8 mouse cellular contexts compared by ENCODE assay signal in genomic region chr3:96576005-96576658, GRCm38 (mm10). TPM values are rescaled to one million over a fixed set of nuclear protein-coding genes. Genes with fewer than 3 reads are reported as not detected.
DNase-seq lines count a peak whose midpoint lies in the region; ATAC-seq and TF ChIP-seq lines count a peak whose summit lies in the region.

No protein-coding gene starts in this region.

- no peak for TF ChIP-seq POLR2A in embryonic fibroblast, embryonic 13.5 days (IDR thresholded peaks at IDR 0.05; ENCODE audit: low read depth, low read length)

- no peak for TF ChIP-seq CTCF in embryonic fibroblast, embryonic 13.5 days (IDR thresholded peaks at IDR 0.05; ENCODE audit: borderline replicate concordance, insufficient read depth, low read length)

- 22% methylated on average over 14 of the region's 14 CpGs for WGBS in heart, embryonic 15.5 days

- H3K27me3 ChIP-seq in heart, embryonic 15.5 days, result no peaks in the 10 kb centered on the region

- ATAC-seq in heart, embryonic 15.5 days (replicated peaks; ENCODE audit: insufficient number of reproducible peaks, insufficient read depth, low FRiP score, low read depth), result peak; percentile 50
- 0 out of 2 replicates have a peak, but pooled peaks have one; percentile 7 for ATAC-seq in megakaryocyte-erythroid progenitor cell, adult 5-6 weeks (replicated peaks; ENCODE audit: low FRiP score, low TSS enrichment, poor library complexity, severe bottlenecking)

- no peaks in the 10 kb centered on the region for H3K36me3 ChIP-seq in heart, embryonic 15.5 days

- H3K9ac ChIP-seq in heart, embryonic 15.5 days, result peak overlapping the region; percentile 43

- H3K4me3 ChIP-seq in embryonic fibroblast, embryonic 13.5 days (ENCODE audit: insufficient read depth, low read length), result no peak overlapping the region
- peak overlapping the region; percentile 32 for H3K4me3 ChIP-seq in heart, embryonic 15.5 days

- H3K4me1 ChIP-seq in embryonic fibroblast, embryonic 13.5 days (ENCODE audit: control insufficient read depth, insufficient read depth, low read length), result peaks cover 9% of the 10 kb centered on the region
- H3K4me1 ChIP-seq in heart, embryonic 15.5 days (replicated peaks), result peaks cover 69% of the 10 kb centered on the region

- peak overlapping the region; percentile 97 for H3K27ac ChIP-seq in embryonic fibroblast, embryonic 13.5 days (ENCODE audit: insufficient read depth, low read length)
- peak overlapping the region; percentile 98 for H3K27ac ChIP-seq in heart, embryonic 15.5 days

- H3K4me2 ChIP-seq in heart, embryonic 15.5 days, result peak overlapping the region; percentile 60

- peak; percentile 17 for DNase-seq in right cerebral cortex, adult 18-20 months
- DNase-seq in right cerebral cortex, postnatal 4 days, result no peak
- DNase-seq in kidney, postnatal 25 days, result peak; percentile 89 to 93
- DNase-seq in cerebellum, postnatal 10 days, result no peak
- no peak for DNase-seq in spleen, adult 12 weeks (ENCODE audit: low spot score)

- no peaks in the 10 kb centered on the region for H3K9me3 ChIP-seq in heart, embryonic 15.5 days (replicated peaks)

RNA-seq across cellular contexts. Expression of gene Gm16253, which starts 0.7 kb away (rescaled TPM):
- not detected in 2 replicates for polyA plus RNA-seq in embryonic fibroblast, embryonic 13.5 days (2011; ENCODE audit: insufficient read length, low read depth, missing spikeins)
- polyA plus RNA-seq in heart, embryonic 15.5 days (2015; fragmentation: Nextera tagmentation; extraction: Ambion mirVana), result 1.3 and 1.6 TPM in 2 replicates
- total RNA-seq in megakaryocyte-erythroid progenitor cell, adult 5-6 weeks (2014; fragmentation: Nextera tagmentation), result not detected in 2 replicates
- not detected in 2 replicates for total RNA-seq in megakaryocyte-erythroid progenitor cell, adult 5-6 weeks (2017)

RNA-seq across cellular contexts. Expression of gene Polr3gl, which starts 17.8 kb away (rescaled TPM):
- 23.2 and 30.6 TPM in 2 replicates for polyA plus RNA-seq in embryonic fibroblast, embryonic 13.5 days (2011; ENCODE audit: insufficient read length, low read depth, missing spikeins)
- polyA plus RNA-seq in heart, embryonic 15.5 days (2015; fragmentation: Nextera tagmentation; extraction: Ambion mirVana), result 34.8 and 38.3 TPM in 2 replicates
- 18.4 and 38.1 TPM in 2 replicates for total RNA-seq in megakaryocyte-erythroid progenitor cell, adult 5-6 weeks (2014; fragmentation: Nextera tagmentation)
- 56.0 and 72.8 TPM in 2 replicates for total RNA-seq in megakaryocyte-erythroid progenitor cell, adult 5-6 weeks (2017)

RNA-seq across cellular contexts. Expression of gene Txnip, which starts 18.4 kb away (rescaled TPM):
- 37.6 and 98.8 TPM in 2 replicates for polyA plus RNA-seq in embryonic fibroblast, embryonic 13.5 days (2011; ENCODE audit: insufficient read length, low read depth, missing spikeins)
- polyA plus RNA-seq in heart, embryonic 15.5 days (2015; fragmentation: Nextera tagmentation; extraction: Ambion mirVana), result 206 and 208 TPM in 2 replicates
- 257 and 274 TPM in 2 replicates for total RNA-seq in megakaryocyte-erythroid progenitor cell, adult 5-6 weeks (2014; fragmentation: Nextera tagmentation)
- total RNA-seq in megakaryocyte-erythroid progenitor cell, adult 5-6 weeks (2017), result 121 and 224 TPM in 2 replicates

RNA-seq across cellular contexts. Expression of gene Ankrd34a, which starts 20.3 kb away (rescaled TPM):
- 5.1 and 7.4 TPM in 2 replicates for polyA plus RNA-seq in embryonic fibroblast, embryonic 13.5 days (2011; ENCODE audit: insufficient read length, low read depth, missing spikeins)
- polyA plus RNA-seq in heart, embryonic 15.5 days (2015; fragmentation: Nextera tagmentation; extraction: Ambion mirVana), result 6.7 TPM in 2 replicates
- total RNA-seq in megakaryocyte-erythroid progenitor cell, adult 5-6 weeks (2014; fragmentation: Nextera tagmentation), result not detected in 2 replicates
- not detected in 2 replicates for total RNA-seq in megakaryocyte-erythroid progenitor cell, adult 5-6 weeks (2017)

RNA-seq across cellular contexts. Expression of gene Lix1l, which starts 24.8 kb away (rescaled TPM):
- 109 and 123 TPM in 2 replicates for polyA plus RNA-seq in embryonic fibroblast, embryonic 13.5 days (2011; ENCODE audit: insufficient read length, low read depth, missing spikeins)
- 5.3 and 5.5 TPM in 2 replicates for polyA plus RNA-seq in heart, embryonic 15.5 days (2015; fragmentation: Nextera tagmentation; extraction: Ambion mirVana)
- total RNA-seq in megakaryocyte-erythroid progenitor cell, adult 5-6 weeks (2014; fragmentation: Nextera tagmentation), result 0.25 and 0.72 TPM in 2 replicates
- 0.72 and 0.94 TPM in 2 replicates for total RNA-seq in megakaryocyte-erythroid progenitor cell, adult 5-6 weeks (2017)

Comparison
In these comparisons a context has a peak if more than half of its experiments do, and no peak if none do; other contexts are left out.
1. DNase-seq: peak in right cerebral cortex, adult 18-20 months (single experiment) and kidney, postnatal 25 days (2 of 2); none in right cerebral cortex, postnatal 4 days (single experiment), cerebellum, postnatal 10 days (0 of 2) and spleen, adult 12 weeks (single experiment).